Mouse (Mus musculus): ENCODE data around the gene Celf1. TPM values are rescaled to one million over a fixed set of nuclear protein-coding genes. Genes with fewer than 3 reads are reported as not detected.
A peak's percentile ranks its signal among the peaks of the same experiment; 100 is the strongest.

The Celf1 gene
- polyA plus RNA-seq, 1 experiment from 2014 or later, result 59.3 TPM

DNA sequence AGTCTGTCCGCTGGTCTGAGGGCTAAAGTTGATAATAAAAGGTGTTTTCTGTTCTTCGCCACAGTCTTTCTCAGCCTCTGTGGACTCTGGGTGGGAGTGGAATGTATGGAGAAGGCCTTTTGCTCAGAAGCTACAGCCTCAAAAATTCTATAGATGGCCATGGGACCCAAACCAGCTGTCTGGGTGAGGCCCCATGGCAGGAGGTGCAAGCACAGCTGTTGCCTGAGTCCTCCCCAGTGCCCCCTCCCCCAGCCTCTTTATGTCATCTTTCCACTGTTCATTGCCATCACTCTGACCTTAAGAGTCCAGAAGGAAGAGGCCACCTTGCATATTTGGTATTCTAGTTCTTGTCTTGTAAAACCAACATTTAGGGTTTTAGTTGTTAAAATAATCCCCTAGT, 119.2 kb downstream of the Celf1 start:
- no peak for ATAC-seq (replicated peaks; ENCODE audit: low FRiP score, low read depth)
- H3K4me2 ChIP-seq (ENCODE audit: low read length), result no peak overlapping the region
- 96% methylated on average over 2 of the region's 2 CpGs for WGBS
- no peak overlapping the region for H3K27ac ChIP-seq
- H3K36me3 ChIP-seq (ENCODE audit: insufficient read depth, low read length), result peaks cover 69% of the 10 kb centered on the region
- no peaks in the 10 kb centered on the region for H3K4me1 ChIP-seq (replicated peaks; ENCODE audit: insufficient read depth, low read length)
- no peak for TF ChIP-seq CTCF (IDR thresholded peaks at IDR 0.05; ENCODE audit: low read depth)
- no peaks in the 10 kb centered on the region for H3K9me3 ChIP-seq (replicated peaks; ENCODE audit: low read length)
- no peak for DNase-seq (ENCODE audit: low spot score)
- no peak overlapping the region for H3K4me3 ChIP-seq (replicated peaks; ENCODE audit: low read depth, low read length)
- H3K9ac ChIP-seq (ENCODE audit: low read depth, low read length), result no peak overlapping the region
- no peaks in the 10 kb centered on the region for H3K27me3 ChIP-seq (ENCODE audit: insufficient read depth, low read length)

DNA sequence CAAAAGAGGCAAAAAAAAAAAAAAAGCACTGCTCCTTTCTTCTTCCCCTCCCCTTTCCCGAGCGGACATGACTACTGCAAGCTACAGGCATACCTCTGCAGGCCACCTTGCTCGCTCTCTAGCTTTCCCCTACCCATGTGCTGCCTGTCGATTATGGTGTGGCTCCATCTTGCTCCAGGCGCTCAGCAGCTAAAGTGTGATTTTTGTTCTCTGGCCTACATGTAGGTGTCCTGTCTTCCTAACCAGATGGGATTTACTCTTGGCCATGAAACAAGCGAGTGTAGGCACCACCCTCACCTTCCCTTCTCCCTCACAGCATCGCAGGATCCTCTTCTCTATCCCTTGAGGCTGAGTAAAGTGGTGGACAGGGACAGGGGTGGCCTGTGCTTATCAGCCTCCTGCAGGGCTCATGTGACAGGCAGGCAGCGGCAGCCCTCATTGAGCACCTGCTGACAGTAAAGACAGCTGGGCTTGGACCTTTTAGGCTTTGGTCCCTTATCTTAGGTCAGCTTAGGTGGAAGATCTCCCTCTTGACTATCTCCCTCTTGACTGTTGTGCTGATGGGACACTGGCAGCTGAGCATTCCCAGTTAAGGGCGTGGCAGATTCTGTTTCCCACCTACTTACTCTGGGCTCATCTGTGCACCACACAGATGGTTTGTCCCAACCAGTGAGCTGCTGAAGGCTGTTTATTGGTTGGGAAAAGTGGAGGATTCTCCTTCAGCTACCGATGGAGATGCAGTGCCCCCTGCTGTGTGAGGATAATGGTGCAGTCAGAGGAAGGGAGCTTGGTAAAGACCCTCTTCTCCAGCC, 120.6 kb downstream of the Celf1 start:
- Histone ChIP-seq H3K4me3 (replicated peaks; ENCODE audit: low read depth, low read length) (no peak overlapping the region), H3K4me1 (replicated peaks; ENCODE audit: insufficient read depth, low read length) (no peaks in the 10 kb centered on the region), H3K4me2 (ENCODE audit: low read length) (no peak overlapping the region), H3K27me3 (ENCODE audit: insufficient read depth, low read length) (no peaks in the 10 kb centered on the region), H3K9me3 (replicated peaks; ENCODE audit: low read length) (no peaks in the 10 kb centered on the region), H3K9ac (ENCODE audit: low read depth, low read length) (no peak overlapping the region), H3K36me3 (ENCODE audit: insufficient read depth, low read length) (peaks cover 73% of the 10 kb centered on the region), H3K27ac (no peak overlapping the region)
- DNase-seq (ENCODE audit: low spot score), result peak; percentile 67
- TF ChIP-seq CTCF (IDR thresholded peaks at IDR 0.05; ENCODE audit: low read depth), result peak; percentile 86
- ATAC-seq (replicated peaks; ENCODE audit: low FRiP score, low read depth), result 0 out of 2 replicates have a peak, but pooled peaks have one; percentile 27
- WGBS, result 79% methylated on average over 10 of the region's 10 CpGs

DNA sequence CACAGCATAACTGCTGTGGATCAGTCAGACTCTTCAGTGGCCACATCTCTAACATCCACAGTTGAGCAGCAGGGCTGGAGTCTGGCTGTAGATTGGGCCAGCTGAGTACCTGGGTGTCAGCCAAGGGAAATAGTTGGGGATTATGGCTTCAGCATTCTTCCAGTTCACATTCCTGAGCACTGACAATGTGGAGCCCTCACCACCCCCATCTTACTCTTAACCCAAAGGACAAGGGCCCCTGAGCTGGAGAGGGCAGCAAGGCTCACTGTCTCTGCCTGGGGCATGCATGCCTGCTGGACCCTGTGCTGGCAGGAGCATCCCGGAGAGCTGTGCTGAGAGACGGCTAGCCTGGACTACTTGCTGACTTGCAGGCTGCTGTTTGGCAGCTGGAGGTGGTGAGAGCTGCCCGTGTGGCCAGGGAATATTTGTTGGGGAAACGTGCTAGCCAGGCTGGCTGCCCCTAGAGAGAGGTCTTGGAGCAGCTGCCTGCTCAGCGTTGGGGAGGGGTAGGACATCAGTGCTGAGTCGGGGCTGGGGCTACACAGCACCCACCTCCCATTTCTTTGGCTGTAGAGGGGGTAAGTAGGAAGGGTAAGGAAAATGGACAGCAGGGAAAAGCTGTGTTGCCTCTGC, 121.8 kb downstream of the Celf1 start:
- peaks cover 63% of the 10 kb centered on the region for H3K36me3 ChIP-seq (ENCODE audit: insufficient read depth, low read length)
- no peaks in the 10 kb centered on the region for H3K9me3 ChIP-seq (replicated peaks; ENCODE audit: low read length)
- H3K27ac ChIP-seq, result peak overlapping the region; percentile 58

DNA sequence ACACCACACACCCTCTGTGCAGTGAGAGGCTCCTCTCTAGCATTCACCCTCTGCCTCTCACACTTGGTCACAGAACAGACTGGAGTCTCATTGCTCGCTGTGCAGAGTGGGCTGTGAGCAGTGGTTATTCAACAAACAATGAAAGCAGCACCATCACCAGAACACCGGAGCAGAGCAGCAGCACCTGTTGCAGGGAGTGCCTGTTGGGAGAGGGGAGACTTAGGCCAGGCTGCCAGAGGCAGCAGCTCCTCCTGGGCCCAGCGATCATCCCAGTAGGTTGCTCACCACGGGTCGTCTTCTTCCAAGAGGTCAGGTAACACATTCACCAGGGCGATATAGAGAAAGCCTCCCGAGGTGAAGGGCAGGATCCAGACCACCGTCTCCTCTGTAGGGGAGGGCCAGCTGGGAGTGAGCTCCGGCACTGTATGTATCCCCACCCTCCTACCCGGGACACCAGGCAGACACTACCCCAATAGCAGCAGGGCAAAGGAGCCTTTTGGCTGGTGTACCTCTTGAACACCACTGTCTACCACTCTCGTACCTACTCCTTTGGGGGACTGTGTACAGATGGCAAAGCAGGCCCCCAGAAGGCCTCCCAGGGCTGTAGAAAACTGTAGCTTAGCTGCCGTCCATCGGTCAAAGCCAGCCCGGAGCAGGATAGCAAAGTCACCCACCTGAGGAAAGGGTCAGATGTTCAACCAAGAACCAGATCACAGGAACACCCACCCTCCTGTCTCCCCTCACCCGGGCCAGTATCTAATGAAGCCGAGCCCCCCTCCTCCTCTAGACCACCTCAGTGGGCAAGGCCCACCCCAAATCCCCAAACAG, 122.8 kb downstream of the Celf1 start:
- Histone ChIP-seq H3K4me3 (replicated peaks; ENCODE audit: low read depth, low read length) (no peak overlapping the region), H3K27ac (peak overlapping the region; percentile 58; the same call in 1 of the 2 replicates), H3K4me2 (ENCODE audit: low read length) (no peak overlapping the region), H3K36me3 (ENCODE audit: insufficient read depth, low read length) (peaks cover 53% of the 10 kb centered on the region), H3K4me1 (replicated peaks; ENCODE audit: insufficient read depth, low read length) (no peaks in the 10 kb centered on the region), H3K9ac (ENCODE audit: low read depth, low read length) (no peak overlapping the region), H3K9me3 (replicated peaks; ENCODE audit: low read length) (no peaks in the 10 kb centered on the region), H3K27me3 (ENCODE audit: insufficient read depth, low read length) (no peaks in the 10 kb centered on the region)
- 86% methylated on average over 16 of the region's 16 CpGs for WGBS
- no peak for TF ChIP-seq CTCF (IDR thresholded peaks at IDR 0.05; ENCODE audit: low read depth)
- DNase-seq (ENCODE audit: low spot score) (no peak), ATAC-seq (replicated peaks; ENCODE audit: low FRiP score, low read depth) (no peak)

More for the DNA sequence above, 121.8 kb downstream of the Celf1 start:
- Histone ChIP-seq H3K4me2 (ENCODE audit: low read length) (no peak overlapping the region), H3K4me3 (replicated peaks; ENCODE audit: low read depth, low read length) (no peak overlapping the region), H3K9ac (ENCODE audit: low read depth, low read length) (no peak overlapping the region), H3K27me3 (ENCODE audit: insufficient read depth, low read length) (no peaks in the 10 kb centered on the region), H3K4me1 (replicated peaks; ENCODE audit: insufficient read depth, low read length) (no peaks in the 10 kb centered on the region)
- ATAC-seq (replicated peaks; ENCODE audit: low FRiP score, low read depth) (no peak; the same call in 1 of the 2 replicates), DNase-seq (ENCODE audit: low spot score) (peak; percentile 62)
- WGBS, result 71% methylated on average over 6 of the region's 6 CpGs
- TF ChIP-seq CTCF (IDR thresholded peaks at IDR 0.05; ENCODE audit: low read depth), result no peak

DNA sequence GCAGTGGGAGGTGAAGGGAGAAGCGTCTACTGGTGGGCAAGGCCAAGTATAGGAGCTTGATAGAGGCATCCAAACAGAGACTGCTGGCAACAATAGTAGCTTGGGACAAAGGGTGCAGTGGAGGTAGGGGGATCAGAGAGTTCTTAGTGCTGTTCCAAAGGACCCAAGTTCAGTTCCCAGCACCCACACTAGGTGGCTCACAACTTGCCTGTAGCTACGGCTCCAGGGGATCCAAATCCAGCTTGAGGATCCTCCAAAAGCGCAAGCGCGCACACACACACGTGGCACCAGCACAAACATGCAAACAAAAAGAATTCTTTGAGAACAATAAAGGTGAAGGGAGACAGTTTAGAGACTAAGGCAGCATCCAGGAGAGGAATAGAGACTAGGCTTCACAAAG, 124.0 kb downstream of the Celf1 start:
- DNase-seq (ENCODE audit: low spot score) (no peak), ATAC-seq (replicated peaks; ENCODE audit: low FRiP score, low read depth) (no peak)
- Histone ChIP-seq H3K9me3 (replicated peaks; ENCODE audit: low read length) (no peaks in the 10 kb centered on the region), H3K27me3 (ENCODE audit: insufficient read depth, low read length) (no peaks in the 10 kb centered on the region), H3K4me3 (replicated peaks; ENCODE audit: low read depth, low read length) (no peak overlapping the region), H3K27ac (no peak overlapping the region), H3K4me1 (replicated peaks; ENCODE audit: insufficient read depth, low read length) (peaks cover 10% of the 10 kb centered on the region; the same call in 1 of the 2 replicates), H3K36me3 (ENCODE audit: insufficient read depth, low read length) (peaks cover 42% of the 10 kb centered on the region), H3K9ac (ENCODE audit: low read depth, low read length) (no peak overlapping the region), H3K4me2 (ENCODE audit: low read length) (no peak overlapping the region)
- WGBS, result 83% methylated on average over 6 of the region's 6 CpGs
- peak; percentile 12; the same call in 1 of the 2 replicates for TF ChIP-seq CTCF (IDR thresholded peaks at IDR 0.05; ENCODE audit: low read depth)

DNA sequence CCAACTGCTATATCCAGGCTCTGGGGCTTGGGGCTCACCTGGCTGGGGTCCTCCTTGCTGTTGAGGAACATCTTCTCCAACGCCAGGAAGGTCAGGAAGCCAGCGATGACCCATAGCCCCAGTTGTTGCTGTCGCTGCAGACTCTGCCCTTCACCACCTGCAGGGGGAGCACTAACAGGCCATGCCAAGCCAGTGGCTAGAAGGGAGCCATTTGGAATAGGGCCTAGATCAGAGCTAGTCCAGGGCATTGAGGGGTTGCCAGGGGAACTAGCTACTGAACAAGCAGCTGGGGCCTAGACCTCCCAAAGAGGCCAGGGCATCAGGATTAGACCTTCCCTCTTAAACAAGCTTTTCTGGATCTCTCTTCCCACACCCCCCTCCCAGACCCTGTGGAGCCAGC, 125.4 kb downstream of the Celf1 start:
- DNase-seq (ENCODE audit: low spot score) (peak; percentile 50), ATAC-seq (replicated peaks; ENCODE audit: low FRiP score, low read depth) (no peak)
- no peak overlapping the region for H3K27ac ChIP-seq
- peaks cover 36% of the 10 kb centered on the region for H3K36me3 ChIP-seq (ENCODE audit: insufficient read depth, low read length)
- no peaks in the 10 kb centered on the region for H3K9me3 ChIP-seq (replicated peaks; ENCODE audit: low read length)
- H3K4me3 ChIP-seq (replicated peaks; ENCODE audit: low read depth, low read length), result no peak overlapping the region
- no peak overlapping the region for H3K9ac ChIP-seq (ENCODE audit: low read depth, low read length)
- H3K27me3 ChIP-seq (ENCODE audit: insufficient read depth, low read length), result no peaks in the 10 kb centered on the region
- 43% methylated on average over 3 of the region's 3 CpGs for WGBS
- peak; percentile 74 for TF ChIP-seq CTCF (IDR thresholded peaks at IDR 0.05; ENCODE audit: low read depth)
- peaks cover 11% of the 10 kb centered on the region; the same call in 1 of the 2 replicates for H3K4me1 ChIP-seq (replicated peaks; ENCODE audit: insufficient read depth, low read length)
- no peak overlapping the region for H3K4me2 ChIP-seq (ENCODE audit: low read length)

All from kidney, postnatal 0 days (tissue).